Mouse (Mus musculus) stomach, embryonic 16.5 days (tissue): ENCODE results near the gene Tef. TPM values are rescaled to one million over a fixed set of nuclear protein-coding genes. Genes with fewer than 3 reads are reported as not detected.
A peak's percentile ranks its signal among the peaks of the same experiment; 100 is the strongest.

Experiments used
- ATAC-seq: fragments of 200-750 bp; cut with Nextera tagmentation; 2 replicates; pipeline ENCODE4 v1.8.0; 2017; ENCODE audit warnings: moderate number of reproducible peaks, moderate TSS enrichment; ENCODE audit not compliant: insufficient read depth, low FRiP score
- H3K27ac ChIP-seq: fragments of 300-500 bp; sonication (generic); 2 replicates; pipeline ENCODE4 v1.5.1; 2014; ENCODE audit warnings: low read length
- H3K27me3 ChIP-seq: fragments of 300-500 bp; sonication (generic); 2 replicates; pipeline ENCODE4 v1.6.1; 2014; ENCODE audit warnings: low read length, control low read depth, mixed read lengths; ENCODE audit not compliant: control insufficient read depth, insufficient read depth
- H3K36me3 ChIP-seq: fragments of 300-500 bp; sonication (generic); 2 replicates; pipeline ENCODE4 v1.6.1; 2014; ENCODE audit warnings: low read length; ENCODE audit not compliant: control insufficient read depth, insufficient read depth
- H3K4me1 ChIP-seq: fragments of 300-500 bp; sonication (generic); 2 replicates; pipeline ENCODE4 v1.6.1; 2014; ENCODE audit warnings: low read length, control low read depth, mixed read lengths; ENCODE audit not compliant: control insufficient read depth, insufficient read depth
- H3K4me2 ChIP-seq: fragments of 300-500 bp; sonication (generic); 2 replicates; pipeline ENCODE4 v1.6.1; 2014; ENCODE audit warnings: low read depth, low read length, mixed read lengths
- H3K4me3 ChIP-seq: fragments of 300-500 bp; sonication (generic); replicated peaks from 2 replicates; pipeline ENCODE4 v1.5.1; 2014; ENCODE audit warnings: mild to moderate bottlenecking, low read length
- H3K9ac ChIP-seq: fragments of 300-500 bp; sonication (generic); 2 replicates; pipeline ENCODE4 v1.6.1; 2014; ENCODE audit warnings: low read length
- H3K9me3 ChIP-seq: fragments of 300-500 bp; sonication (generic); replicated peaks from 2 replicates; pipeline ENCODE4 v1.6.1; 2016; ENCODE audit warnings: low read length, control low read depth; ENCODE audit not compliant: control insufficient read depth
- WGBS: fragments of 180-500 bp; shearing (Covaris S2); extraction: QIAGEN DNeasy Blood & Tissue Kit; methylation state at CpG from one replicate; pipeline ENCODE4 v1.1.7; 2014; 5-methylcytosine and 5-hydroxymethylcytosine counted together
- polyA plus RNA-seq: library from polyadenylated mRNA; unstranded; fragments of >200 nt; fragmentation: Nextera tagmentation; extraction: Ambion mirVana; gene quantifications from 2 replicates; pipeline ENCODE4 v1.2.1, GENCODE M21; 2015

Gene Tef
- polyA plus RNA-seq, 1 experiment from 2014 or later = 24.6 TPM

GRCm38 (mm10) chr15:81857724-81858116 is 55.5 kb downstream of the Tef start:
- under 1% methylated on average over 33 of the region's 33 CpGs for WGBS
- Histone ChIP-seq H3K4me3 (peak overlapping the region; percentile 84), H3K36me3 (no peaks in the 10 kb centered on the region), H3K27ac (peak overlapping the region; percentile 99), H3K9ac (peak overlapping the region; percentile 91), H3K4me2 (peak overlapping the region; percentile 81), H3K27me3 (no peaks in the 10 kb centered on the region), H3K4me1 (peaks cover 9% of the 10 kb centered on the region), H3K9me3 (no peaks in the 10 kb centered on the region)
- no peak for ATAC-seq

GRCm38 (mm10) chr15:81858138-81858516 is 55.9 kb downstream of the Tef start:
- Histone ChIP-seq H3K27ac (peak overlapping the region; percentile 99), H3K4me3 (peak overlapping the region; percentile 84), H3K27me3 (no peaks in the 10 kb centered on the region), H3K4me2 (peak overlapping the region; percentile 81), H3K4me1 (peaks cover 9% of the 10 kb centered on the region), H3K9me3 (no peaks in the 10 kb centered on the region), H3K36me3 (no peaks in the 10 kb centered on the region), H3K9ac (peak overlapping the region; percentile 91)
- WGBS = 0% methylated on average over 23 of the region's 23 CpGs
- ATAC-seq = peak; percentile 23

- Histone ChIP-seq H3K4me1 (peaks cover 9% of the 10 kb centered on the region), H3K27ac (peak within 1 kb of the TSS; percentile 99), H3K36me3 (no peaks in the 10 kb centered on the region), H3K27me3 (no peaks in the 10 kb centered on the region), H3K9me3 (no peaks in the 10 kb centered on the region), H3K4me3 (peak within 1 kb of the TSS; percentile 84), H3K9ac (peak within 1 kb of the TSS; percentile 91), H3K4me2 (peak within 1 kb of the TSS; percentile 81)
- under 1% methylated on average over 44 of the region's 44 CpGs for WGBS
- peak; percentile 5; the same call in 1 of the 2 replicates for ATAC-seq
Measured at GRCm38 (mm10) chr15:81858517-81859329, 56.5 kb downstream of the Tef start, which contains the start of gene Tob2. Gene Tob2, minus strand, starts transcription at chr15:81858796.

GRCm38 (mm10) chr15:81859330-81860255 is 57.4 kb downstream of the Tef start:
- Histone ChIP-seq H3K27me3 (no peaks in the 10 kb centered on the region), H3K9me3 (no peaks in the 10 kb centered on the region), H3K4me3 (peak overlapping the region; percentile 84), H3K36me3 (no peaks in the 10 kb centered on the region), H3K9ac (peak overlapping the region; percentile 91), H3K4me1 (peaks cover 9% of the 10 kb centered on the region), H3K4me2 (peak overlapping the region; percentile 78), H3K27ac (peak overlapping the region; percentile 99)
- ATAC-seq = peak; percentile 79
- WGBS = 0% methylated on average over 39 of the region's 39 CpGs

GRCm38 (mm10) chr15:81860471-81861135 is 58.4 kb downstream of the Tef start:
- 28% methylated on average over 8 of the region's 8 CpGs for WGBS
- Histone ChIP-seq H3K9me3 (no peaks in the 10 kb centered on the region), H3K27me3 (no peaks in the 10 kb centered on the region), H3K4me3 (0 out of 2 replicates have a peak overlapping the region, but pooled peaks have one; percentile 5), H3K27ac (peak overlapping the region; percentile 68), H3K4me1 (peaks cover 2% of the 10 kb centered on the region; the same call in 1 of the 2 replicates), H3K9ac (0 out of 2 replicates have a peak overlapping the region, but pooled peaks have one; percentile 1), H3K36me3 (0 out of 2 replicates have a peak, but pooled peaks cover 5% of the 10 kb centered on the region), H3K4me2 (peak overlapping the region; percentile 78)
- no peak for ATAC-seq

- Histone ChIP-seq H3K4me1 (no peaks in the 10 kb centered on the region), H3K4me3 (no peak overlapping the region), H3K4me2 (no peak overlapping the region), H3K9me3 (no peaks in the 10 kb centered on the region), H3K36me3 (peaks cover 24% of the 10 kb centered on the region), H3K27me3 (no peaks in the 10 kb centered on the region), H3K9ac (no peak overlapping the region), H3K27ac (no peak overlapping the region)
- ATAC-seq = no peak
- whole genome bisulfite sequencing = 91% methylated on average over 7 of the region's 7 CpGs
Measured at GRCm38 (mm10) chr15:81864238-81864637, 62.0 kb downstream of the Tef start.

- no peak overlapping the region for H3K4me3 ChIP-seq
- peaks cover 30% of the 10 kb centered on the region for H3K36me3 ChIP-seq
Measured at GRCm38 (mm10) chr15:81869985-81870384, 67.8 kb downstream of the Tef start.

GRCm38 (mm10) chr15:81871604-81872261 is 69.5 kb downstream of the Tef start, which contains the start of gene Phf5a:
Gene Phf5a, minus strand, starts transcription at chr15:81871911.
- peak within 1 kb of the TSS; percentile 99 for H3K27ac ChIP-seq
- no peaks in the 10 kb centered on the region for H3K27me3 ChIP-seq
- no peaks in the 10 kb centered on the region for H3K9me3 ChIP-seq
- peak within 1 kb of the TSS; percentile 57 for H3K4me3 ChIP-seq
- WGBS = under 1% methylated on average over 30 of the region's 30 CpGs
- ATAC-seq = peak; percentile 90
- peak within 1 kb of the TSS; percentile 90 for H3K4me2 ChIP-seq
- H3K36me3 ChIP-seq = peaks cover 19% of the 10 kb centered on the region
- H3K4me1 ChIP-seq = peaks cover 6% of the 10 kb centered on the region; the same call in 1 of the 2 replicates
- H3K9ac ChIP-seq = peak within 1 kb of the TSS; percentile 72

More at GRCm38 (mm10) chr15:81869985-81870384, 67.8 kb downstream of the Tef start:
- Histone ChIP-seq H3K27ac (no peak overlapping the region), H3K9me3 (no peaks in the 10 kb centered on the region), H3K27me3 (no peaks in the 10 kb centered on the region), H3K9ac (no peak overlapping the region), H3K4me1 (peaks cover 6% of the 10 kb centered on the region; the same call in 1 of the 2 replicates), H3K4me2 (no peak overlapping the region)
- ATAC-seq = no peak
- WGBS = 94% methylated on average over 5 of the region's 5 CpGs
